In genomic region chr10:119803633-119804422, GRCm38 (mm10) we compare ENCODE assay signal across 7 mouse cellular contexts.
DNase-seq lines count a peak whose midpoint lies in the region; ATAC-seq lines count a peak whose summit lies in the region.

No protein-coding gene starts in this region.

- H3K4me1 ChIP-seq in midbrain, embryonic 11.5 days (ENCODE audit: control insufficient read depth, insufficient read depth, low read length) = peaks cover 5% of the 10 kb centered on the region; the same call in 1 of the 2 replicates

- no peak overlapping the region for H3K4me2 ChIP-seq in midbrain, embryonic 11.5 days

- 58% methylated on average over 13 of the region's 13 CpGs for WGBS in midbrain, embryonic 11.5 days

- no peak overlapping the region for H3K27ac ChIP-seq in midbrain, embryonic 11.5 days (ENCODE audit: low read depth, low read length)

- no peak overlapping the region for H3K4me3 ChIP-seq in midbrain, embryonic 11.5 days (ENCODE audit: low read depth, low read length)

- H3K27me3 ChIP-seq in midbrain, embryonic 11.5 days (ENCODE audit: control insufficient read depth, insufficient read depth, low read length) = no peaks in the 10 kb centered on the region

- H3K9ac ChIP-seq in midbrain, embryonic 11.5 days (ENCODE audit: low read length) = no peak overlapping the region

- ATAC-seq in midbrain, embryonic 11.5 days (ENCODE audit: low FRiP score) = peak; percentile 73
- no peak for ATAC-seq in activated CD4-positive, CD25-positive, alpha-beta regulatory T cell, adult 4 months

- H3K36me3 ChIP-seq in midbrain, embryonic 11.5 days (ENCODE audit: control insufficient read depth, insufficient read depth, low read length) = no peaks in the 10 kb centered on the region

- DNase-seq in 3134 (ENCODE audit: extremely low read depth, insufficient read length, low spot score) (peak; percentile 39), A20 (ENCODE audit: low read depth, low spot score) (peak; percentile 5)
- peak; percentile 20 for DNase-seq in cerebellum, adult 9-11 months
- peak; percentile 48 to 66 for DNase-seq in heart, postnatal 10 days
- peak; percentile 85 for DNase-seq in layer of hippocampus, adult 9-10 months (ENCODE audit: low spot score)
- peak; percentile 94 for DNase-seq in midbrain, embryonic 11.5 days (ENCODE audit: low spot score, missing footprints)

- H3K9me3 ChIP-seq in midbrain, embryonic 11.5 days (ENCODE audit: control insufficient read depth, low read length) = no peaks in the 10 kb centered on the region

- intact Hi-C loops in heart, postnatal 10 days (cut with DNase I) = loop anchor here (2.0 to 10.0 kb wide), 4 partner anchors 159 to 398 kb away; partner anchors contain the start of genes Irak3 and Tmbim4

Comparison
In these comparisons a context has a peak if more than half of its experiments do, and no peak if none do; other contexts are left out.
1. DNase-seq: peak in every context shown above with its lines; median percentile 94 in midbrain, embryonic 11.5 days; 85 in layer of hippocampus, adult 9-10 months; 57 in heart, postnatal 10 days; 39 in 3134; 20 in cerebellum, adult 9-11 months; 5 in A20.